Mouse (Mus musculus) E14TG2a.4 (cell line): Measurements from ENCODE around the gene Pdzd4.

ENCODE experiments used
- CTCF ChIP-seq: conservative IDR thresholded peaks from 2 replicates; pipeline ENCODE4 v1.5.1; 2014; ENCODE audit warnings: low read length
- POU5F1 ChIP-seq: IDR thresholded peaks from 2 replicates; pipeline ENCODE4 v1.6.1; 2014; ENCODE audit warnings: low read length, borderline replicate concordance

DNA sequence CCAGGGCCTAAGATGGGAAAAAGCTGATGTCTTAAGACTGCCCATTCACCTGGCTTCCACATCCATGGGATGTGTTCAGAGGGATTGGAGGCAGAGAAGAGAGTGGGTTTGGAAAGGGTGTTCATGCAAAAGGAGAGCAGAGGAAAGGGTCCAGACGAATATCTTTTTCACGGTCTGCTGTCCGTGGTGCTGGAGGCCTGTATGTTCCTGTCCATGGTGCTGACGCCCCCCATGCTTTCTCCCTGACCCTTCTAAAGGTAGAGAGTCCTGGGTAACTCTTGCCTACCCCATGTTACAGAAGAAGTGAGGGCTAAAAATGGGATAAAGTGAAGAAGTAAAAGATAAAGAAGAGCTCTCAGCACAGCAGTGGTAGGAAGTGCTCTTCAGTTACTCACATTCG is 44.6 kb upstream of the Pdzd4 start:
- TF ChIP-seq CTCF (no peak), POU5F1 (no peak)
